Mouse (Mus musculus): ENCODE data around the gene Olfr462. TPM values are rescaled to one million over a fixed set of nuclear protein-coding genes. Genes with fewer than 3 reads are reported as not detected.

Gene Olfr462
- total and polyA plus RNA-seq, 2 experiments from 2014 or later: not detected

GRCm38 (mm10) chr11:87904331-87904730, 12.3 kb upstream of the Olfr462 start:
- ATAC-seq: no peak
- Histone ChIP-seq H3K4me3 (ENCODE audit: low read depth, low read length) (no peak overlapping the region), H3K4me1 (ENCODE audit: insufficient read depth) (no peaks in the 10 kb centered on the region), H3K9ac (no peak overlapping the region), H3K36me3 (ENCODE audit: insufficient read depth) (no peaks in the 10 kb centered on the region), H3K9me3 (ENCODE audit: low read length) (no peaks in the 10 kb centered on the region), H3K27me3 (ENCODE audit: insufficient read depth, low read length) (no peaks in the 10 kb centered on the region), H3K4me2 (ENCODE audit: low read depth) (no peak overlapping the region), H3K27ac (ENCODE audit: low read depth, low read length) (no peak overlapping the region)
- no peak for TF ChIP-seq CTCF (IDR thresholded peaks at IDR 0.05; ENCODE audit: low read depth)
- DNase-seq: no peak
- WGBS: 69% methylated on average over 3 of the region's 3 CpGs

- no peak within 1 kb of the TSS for H3K9ac ChIP-seq
- no peak within 1 kb of the TSS for H3K27ac ChIP-seq (ENCODE audit: low read depth, low read length)
- H3K4me2 ChIP-seq (ENCODE audit: low read depth): no peak within 1 kb of the TSS
- no peaks in the 10 kb centered on the region for H3K9me3 ChIP-seq (ENCODE audit: low read length)
- no peaks in the 10 kb centered on the region for H3K4me1 ChIP-seq (ENCODE audit: insufficient read depth)
- no peak within 1 kb of the TSS for H3K4me3 ChIP-seq (ENCODE audit: low read depth, low read length)
- TF ChIP-seq CTCF (IDR thresholded peaks at IDR 0.05; ENCODE audit: low read depth): no peak
- H3K27me3 ChIP-seq (ENCODE audit: insufficient read depth, low read length): no peaks in the 10 kb centered on the region
- DNase-seq (no peak), ATAC-seq (no peak)
- no peaks in the 10 kb centered on the region for H3K36me3 ChIP-seq (ENCODE audit: insufficient read depth)
Observed at GRCm38 (mm10) chr11:87897287-87897686, 5.2 kb upstream of the Olfr462 start, which contains the start of gene Olfr463. Olfr463 (minus strand) TSS chr11:87897387.

- Histone ChIP-seq H3K9me3 (ENCODE audit: low read length) (no peaks in the 10 kb centered on the region), H3K4me3 (ENCODE audit: low read depth, low read length) (no peak overlapping the region), H3K9ac (no peak overlapping the region), H3K27me3 (ENCODE audit: insufficient read depth, low read length) (no peaks in the 10 kb centered on the region), H3K36me3 (ENCODE audit: insufficient read depth) (no peaks in the 10 kb centered on the region), H3K4me1 (ENCODE audit: insufficient read depth) (no peaks in the 10 kb centered on the region), H3K4me2 (ENCODE audit: low read depth) (no peak overlapping the region), H3K27ac (ENCODE audit: low read depth, low read length) (no peak overlapping the region)
- DNase-seq: no peak
- no peak for ATAC-seq
- no peak for TF ChIP-seq CTCF (IDR thresholded peaks at IDR 0.05; ENCODE audit: low read depth)
- whole genome bisulfite sequencing: 85% methylated on average over 5 of the region's 5 CpGs
Observed at GRCm38 (mm10) chr11:87884856-87885255, 7.2 kb downstream of the Olfr462 start.

GRCm38 (mm10) chr11:87883493-87883892, 8.6 kb downstream of the Olfr462 start:
- no peaks in the 10 kb centered on the region for H3K4me1 ChIP-seq (ENCODE audit: insufficient read depth)
- ATAC-seq (no peak), DNase-seq (peak; percentile 40)
- no peak overlapping the region for H3K9ac ChIP-seq
- H3K36me3 ChIP-seq (ENCODE audit: insufficient read depth): no peaks in the 10 kb centered on the region
- WGBS: 39% methylated on average over 5 of the region's 5 CpGs
- no peaks in the 10 kb centered on the region for H3K27me3 ChIP-seq (ENCODE audit: insufficient read depth, low read length)
- H3K4me3 ChIP-seq (ENCODE audit: low read depth, low read length): no peak overlapping the region
- H3K4me2 ChIP-seq (ENCODE audit: low read depth): no peak overlapping the region
- peak; percentile 64 for TF ChIP-seq CTCF (IDR thresholded peaks at IDR 0.05; ENCODE audit: low read depth)
- H3K27ac ChIP-seq (ENCODE audit: low read depth, low read length): no peak overlapping the region
- no peaks in the 10 kb centered on the region for H3K9me3 ChIP-seq (ENCODE audit: low read length)

- Histone ChIP-seq H3K9me3 (ENCODE audit: low read length) (no peaks in the 10 kb centered on the region), H3K9ac (no peak overlapping the region), H3K4me3 (ENCODE audit: low read depth, low read length) (no peak overlapping the region), H3K36me3 (ENCODE audit: insufficient read depth) (no peaks in the 10 kb centered on the region), H3K27ac (ENCODE audit: low read depth, low read length) (no peak overlapping the region), H3K27me3 (ENCODE audit: insufficient read depth, low read length) (no peaks in the 10 kb centered on the region), H3K4me2 (ENCODE audit: low read depth) (no peak overlapping the region), H3K4me1 (ENCODE audit: insufficient read depth) (no peaks in the 10 kb centered on the region)
- no peak for TF ChIP-seq CTCF (IDR thresholded peaks at IDR 0.05; ENCODE audit: low read depth)
- DNase-seq: no peak
- ATAC-seq: no peak
- 84% methylated on average over 4 of the region's 4 CpGs for WGBS
Observed at GRCm38 (mm10) chr11:87881714-87882113, 10.4 kb downstream of the Olfr462 start.

- no peaks in the 10 kb centered on the region for H3K36me3 ChIP-seq (ENCODE audit: insufficient read depth)
- no peaks in the 10 kb centered on the region for H3K4me1 ChIP-seq (ENCODE audit: insufficient read depth)
- no peaks in the 10 kb centered on the region for H3K9me3 ChIP-seq (ENCODE audit: low read length)
- no peak for TF ChIP-seq CTCF (IDR thresholded peaks at IDR 0.05; ENCODE audit: low read depth)
- WGBS: 58% methylated on average over 9 of the region's 9 CpGs
- no peak overlapping the region for H3K4me2 ChIP-seq (ENCODE audit: low read depth)
- ATAC-seq (no peak), DNase-seq (no peak)
- H3K9ac ChIP-seq: no peak overlapping the region
- no peaks in the 10 kb centered on the region for H3K27me3 ChIP-seq (ENCODE audit: insufficient read depth, low read length)
- H3K4me3 ChIP-seq (ENCODE audit: low read depth, low read length): no peak overlapping the region
- H3K27ac ChIP-seq (ENCODE audit: low read depth, low read length): no peak overlapping the region
Observed at GRCm38 (mm10) chr11:87879826-87880225, 12.2 kb downstream of the Olfr462 start.

- no peak within 1 kb of the TSS for H3K4me2 ChIP-seq (ENCODE audit: low read depth)
Observed at GRCm38 (mm10) chr11:87875436-87875835, 16.6 kb downstream of the Olfr462 start, which contains the start of gene Epx. Epx (minus strand) TSS chr11:87875536.

More at GRCm38 (mm10) chr11:87875436-87875835, 16.6 kb downstream of the Olfr462 start, which contains the start of gene Epx:
- H3K9ac ChIP-seq: no peak within 1 kb of the TSS
- no peak within 1 kb of the TSS for H3K4me3 ChIP-seq (ENCODE audit: low read depth, low read length)
- no peak for ATAC-seq
- no peaks in the 10 kb centered on the region for H3K9me3 ChIP-seq (ENCODE audit: low read length)
- H3K36me3 ChIP-seq (ENCODE audit: insufficient read depth): no peaks in the 10 kb centered on the region
- no peak for DNase-seq
- no peaks in the 10 kb centered on the region for H3K27me3 ChIP-seq (ENCODE audit: insufficient read depth, low read length)
- H3K27ac ChIP-seq (ENCODE audit: low read depth, low read length): no peak within 1 kb of the TSS
- TF ChIP-seq CTCF (IDR thresholded peaks at IDR 0.05; ENCODE audit: low read depth): no peak
- WGBS: 78% methylated on average over 6 of the region's 6 CpGs
- H3K4me1 ChIP-seq (ENCODE audit: insufficient read depth): no peaks in the 10 kb centered on the region

Data from forebrain, postnatal 0 days (tissue).